Mouse (Mus musculus): ENCODE measurements around the gene Mdh2.

Gene Mdh2

GRCm38 (mm10) chr5:135778471-135779445 lies at the start of gene Mdh2:
Mdh2 (plus strand) TSS chr5:135778480.
- DNase-seq = peak; percentile 100

- DNase-seq = no peak
Measured at GRCm38 (mm10) chr5:135729351-135729750, 48.9 kb upstream of the Mdh2 start.

- no peak for DNase-seq
Measured at GRCm38 (mm10) chr5:135730278-135730677, 48.0 kb upstream of the Mdh2 start.

- no peak for DNase-seq
Measured at GRCm38 (mm10) chr5:135730916-135731315, 47.4 kb upstream of the Mdh2 start.

- no peak for DNase-seq
Measured at GRCm38 (mm10) chr5:135731322-135731721, 47.0 kb upstream of the Mdh2 start.

GRCm38 (mm10) chr5:135733071-135733470 lies 45.2 kb upstream of the Mdh2 start:
- DNase-seq = no peak

GRCm38 (mm10) chr5:135734057-135734680 lies 44.1 kb upstream of the Mdh2 start:
- peak; percentile 15 for DNase-seq

- DNase-seq = peak; percentile 40
Measured at GRCm38 (mm10) chr5:135735741-135736140, 42.5 kb upstream of the Mdh2 start.

- DNase-seq = peak; percentile 5
Measured at GRCm38 (mm10) chr5:135736544-135736943, 41.7 kb upstream of the Mdh2 start.

GRCm38 (mm10) chr5:135737154-135737553 lies 41.1 kb upstream of the Mdh2 start:
- DNase-seq = peak; percentile 31

GRCm38 (mm10) chr5:135738266-135738665 lies 40.0 kb upstream of the Mdh2 start:
- peak; percentile 6 for DNase-seq

- DNase-seq = peak; percentile 85
Measured at GRCm38 (mm10) chr5:135742156-135742555, 36.1 kb upstream of the Mdh2 start.

- DNase-seq = peak; percentile 81
Measured at GRCm38 (mm10) chr5:135742941-135743740, 35.1 kb upstream of the Mdh2 start.

GRCm38 (mm10) chr5:135743741-135744609 lies 34.3 kb upstream of the Mdh2 start, which contains the start of gene Tmem120a:
Tmem120a (minus strand) TSS chr5:135744448.
- DNase-seq = peak; percentile 98

- no peak for DNase-seq
Measured at GRCm38 (mm10) chr5:135744742-135745141, 33.5 kb upstream of the Mdh2 start.

- no peak for DNase-seq
Measured at GRCm38 (mm10) chr5:135751041-135751440, 27.2 kb upstream of the Mdh2 start.

- no peak for DNase-seq
Measured at GRCm38 (mm10) chr5:135751595-135751994, 26.7 kb upstream of the Mdh2 start.

- no peak for DNase-seq
Measured at GRCm38 (mm10) chr5:135761881-135762280, 16.4 kb upstream of the Mdh2 start.

GRCm38 (mm10) chr5:135763526-135763925 lies 14.8 kb upstream of the Mdh2 start:
- peak; percentile 74 for DNase-seq

- no peak for DNase-seq
Measured at GRCm38 (mm10) chr5:135764971-135765370, 13.3 kb upstream of the Mdh2 start.

- DNase-seq = no peak
Measured at GRCm38 (mm10) chr5:135772519-135772918, 5.8 kb upstream of the Mdh2 start.

- peak; percentile 65 for DNase-seq
Measured at GRCm38 (mm10) chr5:135776546-135776945, 1.7 kb upstream of the Mdh2 start.

Data from kidney, adult 9 months (tissue).